Mouse (Mus musculus) myocyte (in vitro differentiated cells): Measurements from ENCODE around the gene Ier3.

Experiments
- CEBPB ChIP-seq: IDR thresholded peaks from 2 replicates; pipeline ENCODE4 v1.6.1; 2011; ENCODE audit warnings: mild to moderate bottlenecking, moderate library complexity; ENCODE audit not compliant: poor library complexity, insufficient read depth, severe bottlenecking
- MYOG ChIP-seq, 3 experiments: IDR thresholded peaks; one replicate each; pipeline ENCODE4 v1.6.1; 2011; ENCODE audit warnings: control low read depth in 2 of 3, low read depth in 2 of 3, mild to moderate bottlenecking in 2 of 3; ENCODE audit not compliant: insufficient read length in 2 of 3, control insufficient read depth in 1 of 3, insufficient read depth in 1 of 3
- POLR2A ChIP-seq: IDR thresholded peaks from one replicate; pipeline ENCODE4 v1.6.1; 2011; ENCODE audit warnings: low read depth, mild to moderate bottlenecking, control low read depth, moderate library complexity; ENCODE audit not compliant: insufficient read length
- POLR2AphosphoS2 ChIP-seq: IDR thresholded peaks from one replicate; pipeline ENCODE4 v1.6.1; 2011; ENCODE audit warnings: low read depth, control low read depth; ENCODE audit not compliant: insufficient read length
- SRF ChIP-seq: IDR thresholded peaks from one replicate; pipeline ENCODE4 v1.6.1; 2011; ENCODE audit warnings: low read depth; ENCODE audit not compliant: control insufficient read depth, insufficient read length
- TCF12 ChIP-seq: IDR thresholded peaks from one replicate; pipeline ENCODE4 v1.6.1; 2011; ENCODE audit warnings: mild to moderate bottlenecking, control low read depth; ENCODE audit not compliant: poor library complexity, insufficient read depth, severe bottlenecking
- USF1 ChIP-seq: IDR thresholded peaks from one replicate; pipeline ENCODE4 v1.6.1; 2011; ENCODE audit warnings: low read depth, mild to moderate bottlenecking, control low read depth, moderate library complexity

DNA sequence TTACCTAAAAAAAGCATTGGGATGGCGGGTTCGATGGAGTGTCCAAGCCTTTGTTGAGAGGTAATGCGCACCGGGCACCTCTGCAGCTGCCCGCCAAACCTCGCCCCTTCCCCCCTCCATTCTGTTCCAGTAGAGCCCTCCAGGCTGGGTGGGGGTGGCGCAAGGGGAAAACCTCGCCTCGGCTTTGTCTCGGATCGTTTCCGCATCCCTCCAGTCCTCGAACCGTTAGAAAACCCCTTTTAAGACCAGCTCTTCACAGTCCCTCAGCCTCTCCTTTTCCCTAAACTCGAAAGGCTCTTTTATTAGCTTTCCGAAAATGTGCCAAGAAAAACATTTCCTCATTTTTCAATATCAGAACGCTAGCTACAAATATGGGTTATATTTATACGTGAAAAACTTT, 16.0 kb downstream of the Ier3 start:
- TF ChIP-seq MYOG (IDR thresholded peaks at IDR 0.05; ENCODE audit: control insufficient read depth in 1 of 3, insufficient read depth in 1 of 3, insufficient read length in 2 of 3, low read depth in 2 of 3) (no peak), TCF12 (no peak), USF1 (no peak), SRF (no peak), POLR2A (peak; percentile 15), POLR2AphosphoS2 (peak; percentile 68), CEBPB (no peak)
